Mouse (Mus musculus) G1E-ER4 (cell line): ENCODE results near the gene D16Ertd472e. TPM values are rescaled to one million over a fixed set of nuclear protein-coding genes. Genes with fewer than 3 reads are reported as not detected.

Source experiments
- GATA1 ChIP-seq: IDR thresholded peaks from one replicate; pipeline ENCODE4 v1.8.0; 2012; ENCODE audit warnings: low read length, inconsistent platforms
- polyA plus RNA-seq: library from polyadenylated mRNA; stranded (reverse); fragments of >175 nt; gene quantifications from 2 replicates; pipeline ENCODE4 v1.2.3, GENCODE M21; 2012

The D16Ertd472e gene
- polyA plus RNA-seq, 1 experiment = not detected

- TF ChIP-seq GATA1 = no peak
Observed at GRCm38 (mm10) chr16:78579386-78579785, 2.9 kb upstream of the D16Ertd472e start.

DNA sequence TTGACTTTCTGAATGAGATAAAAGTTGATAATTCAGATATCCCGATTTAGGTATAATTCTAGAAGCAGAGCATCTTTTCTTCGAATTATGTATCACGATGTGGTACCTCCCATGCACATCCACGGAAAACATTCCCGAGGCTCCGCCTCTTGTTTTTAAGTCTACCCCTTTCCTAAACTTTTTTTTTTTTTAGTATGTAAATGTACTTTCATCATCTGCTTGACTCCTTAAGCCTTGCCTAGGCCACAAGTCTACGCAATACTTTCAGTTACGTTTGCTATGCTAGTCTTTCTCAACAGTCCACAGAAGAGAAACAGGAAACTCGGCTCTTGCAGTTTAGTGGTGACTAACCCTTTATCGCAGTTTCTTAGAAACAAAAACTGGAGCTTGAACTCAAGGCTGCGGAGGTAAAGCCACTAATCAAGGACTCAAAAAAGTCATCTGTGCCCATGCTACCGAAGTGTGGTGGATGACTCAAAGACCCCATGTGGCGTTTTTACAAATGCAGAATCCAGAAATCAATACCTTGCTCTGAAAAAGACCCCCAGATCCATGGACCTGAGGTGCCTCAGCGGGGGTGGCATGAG, 670 bp upstream of the D16Ertd472e start:
- no peak for TF ChIP-seq GATA1

- TF ChIP-seq GATA1 = no peak
Observed at GRCm38 (mm10) chr16:78575852-78576477, 543 bp downstream of the D16Ertd472e start.

DNA sequence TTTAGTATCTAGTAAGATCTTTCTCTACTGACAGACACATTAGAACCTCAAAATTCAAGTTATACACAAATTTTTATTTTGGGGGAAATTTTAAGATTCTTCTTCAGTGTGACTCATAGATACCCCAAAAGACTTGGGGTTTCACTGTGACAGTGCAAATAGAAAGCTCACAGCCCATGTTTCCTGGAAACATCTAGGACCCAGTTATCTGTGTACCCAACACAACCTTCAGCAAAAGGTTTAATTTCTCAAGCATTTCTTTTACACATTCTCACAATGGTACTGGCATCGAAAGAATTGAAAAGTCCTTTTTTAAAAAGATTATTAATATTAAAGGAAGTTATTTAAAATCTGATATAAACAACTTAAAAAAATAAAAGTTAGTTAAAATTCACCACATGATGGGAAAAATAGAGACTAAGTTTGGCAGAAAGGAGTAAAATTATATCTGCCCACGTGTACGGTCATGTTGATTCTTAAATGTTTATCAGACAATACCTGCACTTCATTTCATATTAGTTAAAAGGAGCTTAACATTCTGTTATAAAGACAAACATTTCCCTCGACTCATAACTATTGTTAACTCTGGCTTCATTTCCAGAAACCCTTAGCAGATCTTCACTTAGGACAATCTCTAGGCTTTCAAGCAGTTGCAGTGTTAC, 1.2 kb downstream of the D16Ertd472e start:
- no peak for TF ChIP-seq GATA1

- no peak for TF ChIP-seq GATA1
Observed at GRCm38 (mm10) chr16:78574241-78574640, 2.3 kb downstream of the D16Ertd472e start.

GRCm38 (mm10) chr16:78573016-78573415, 3.5 kb downstream of the D16Ertd472e start:
- TF ChIP-seq GATA1 = no peak

GRCm38 (mm10) chr16:78564110-78564821, 12.2 kb downstream of the D16Ertd472e start:
- no peak for TF ChIP-seq GATA1

- no peak for TF ChIP-seq GATA1
Observed at GRCm38 (mm10) chr16:78563093-78563971, 13.2 kb downstream of the D16Ertd472e start.

GRCm38 (mm10) chr16:78560627-78561026, 15.9 kb downstream of the D16Ertd472e start:
- TF ChIP-seq GATA1 = no peak

- TF ChIP-seq GATA1 = no peak
Observed at GRCm38 (mm10) chr16:78560063-78560462, 16.4 kb downstream of the D16Ertd472e start.

GRCm38 (mm10) chr16:78557573-78557972, 18.9 kb downstream of the D16Ertd472e start:
- no peak for TF ChIP-seq GATA1

DNA sequence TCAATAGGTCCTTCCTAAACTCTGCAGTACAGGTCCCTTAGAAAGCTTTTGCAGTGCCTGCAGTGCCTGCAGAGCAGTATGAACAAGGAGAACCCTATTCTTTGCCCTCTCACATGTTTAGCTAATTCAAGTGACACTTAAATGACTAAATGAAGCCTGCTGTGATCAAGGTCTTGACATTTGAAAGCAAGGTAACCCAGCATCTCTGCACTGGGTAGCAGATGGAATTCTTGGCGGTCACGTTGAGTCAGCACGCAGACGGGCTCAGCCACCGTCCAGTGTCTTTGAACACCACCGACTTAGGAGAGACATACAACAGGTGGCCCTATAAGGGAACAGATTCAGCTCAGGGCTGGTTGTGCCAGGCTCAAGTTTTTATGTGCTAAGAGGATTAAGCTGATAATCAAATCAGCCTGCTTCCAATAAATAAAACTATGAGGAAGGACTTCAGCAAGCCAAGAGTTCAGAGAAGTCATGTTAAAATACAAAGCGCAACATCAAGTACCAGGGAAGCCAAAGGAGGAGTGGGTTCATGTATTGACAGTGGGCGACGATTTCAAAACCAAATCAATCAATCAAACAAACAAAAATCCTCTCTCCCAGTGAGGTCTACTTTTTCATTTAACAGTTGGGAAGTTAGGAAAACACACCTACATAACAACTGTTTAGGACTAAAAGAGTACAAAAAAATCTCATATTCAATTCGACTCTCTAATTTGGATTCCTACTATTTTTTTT, 21.4 kb downstream of the D16Ertd472e start:
- TF ChIP-seq GATA1 = no peak

GRCm38 (mm10) chr16:78547367-78547766, 29.1 kb downstream of the D16Ertd472e start:
- no peak for TF ChIP-seq GATA1

DNA sequence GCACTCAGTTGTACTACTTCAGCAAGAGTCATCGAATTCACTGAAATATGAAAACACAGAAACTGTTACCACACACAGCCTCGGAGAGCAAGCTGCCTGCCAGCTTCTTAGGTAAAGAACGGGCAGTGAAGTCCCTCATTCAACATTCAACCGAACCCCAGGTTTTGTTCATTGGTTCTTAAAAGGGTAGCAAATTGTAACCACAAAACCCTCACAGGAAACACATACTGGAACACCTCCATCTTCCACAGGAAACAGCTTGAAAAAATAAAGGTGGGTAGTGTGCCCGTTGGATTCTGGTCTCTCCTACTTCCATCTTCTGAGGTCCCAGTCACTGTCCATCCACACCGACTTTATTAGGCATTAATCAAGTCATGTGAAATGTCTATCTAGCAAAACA, 30.0 kb downstream of the D16Ertd472e start:
- no peak for TF ChIP-seq GATA1
